Mouse (Mus musculus): ENCODE results near the gene Gm4707. TPM values are rescaled to one million over a fixed set of nuclear protein-coding genes. Genes with fewer than 3 reads are reported as not detected.

Gm4707 gene
- 2.9 TPM for polyA plus RNA-seq (2017; shearing (Covaris generic))

DNA sequence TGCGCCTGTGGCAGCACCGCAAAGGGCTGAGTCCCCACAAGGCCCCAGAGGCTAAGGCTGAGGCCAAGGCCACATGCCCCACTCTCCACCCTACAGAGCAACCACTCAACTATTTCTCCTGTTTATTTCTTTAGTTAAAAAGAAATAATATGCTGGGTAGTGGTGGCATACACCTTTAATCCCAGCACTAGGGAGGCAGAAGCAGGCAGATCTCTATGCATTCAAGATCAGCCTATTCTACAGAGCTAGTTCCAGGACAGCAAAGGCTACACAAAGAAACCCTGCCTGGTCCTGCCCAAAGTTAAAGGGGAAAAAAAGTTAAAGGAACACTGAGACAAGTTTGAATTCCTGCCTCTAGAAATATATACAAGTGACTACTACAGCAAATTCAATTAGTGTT, at the start of gene Gm4707:
TSS of gene Gm4707 (minus strand) at position 101 of the 400 bp plus-strand sequence.

DNA sequence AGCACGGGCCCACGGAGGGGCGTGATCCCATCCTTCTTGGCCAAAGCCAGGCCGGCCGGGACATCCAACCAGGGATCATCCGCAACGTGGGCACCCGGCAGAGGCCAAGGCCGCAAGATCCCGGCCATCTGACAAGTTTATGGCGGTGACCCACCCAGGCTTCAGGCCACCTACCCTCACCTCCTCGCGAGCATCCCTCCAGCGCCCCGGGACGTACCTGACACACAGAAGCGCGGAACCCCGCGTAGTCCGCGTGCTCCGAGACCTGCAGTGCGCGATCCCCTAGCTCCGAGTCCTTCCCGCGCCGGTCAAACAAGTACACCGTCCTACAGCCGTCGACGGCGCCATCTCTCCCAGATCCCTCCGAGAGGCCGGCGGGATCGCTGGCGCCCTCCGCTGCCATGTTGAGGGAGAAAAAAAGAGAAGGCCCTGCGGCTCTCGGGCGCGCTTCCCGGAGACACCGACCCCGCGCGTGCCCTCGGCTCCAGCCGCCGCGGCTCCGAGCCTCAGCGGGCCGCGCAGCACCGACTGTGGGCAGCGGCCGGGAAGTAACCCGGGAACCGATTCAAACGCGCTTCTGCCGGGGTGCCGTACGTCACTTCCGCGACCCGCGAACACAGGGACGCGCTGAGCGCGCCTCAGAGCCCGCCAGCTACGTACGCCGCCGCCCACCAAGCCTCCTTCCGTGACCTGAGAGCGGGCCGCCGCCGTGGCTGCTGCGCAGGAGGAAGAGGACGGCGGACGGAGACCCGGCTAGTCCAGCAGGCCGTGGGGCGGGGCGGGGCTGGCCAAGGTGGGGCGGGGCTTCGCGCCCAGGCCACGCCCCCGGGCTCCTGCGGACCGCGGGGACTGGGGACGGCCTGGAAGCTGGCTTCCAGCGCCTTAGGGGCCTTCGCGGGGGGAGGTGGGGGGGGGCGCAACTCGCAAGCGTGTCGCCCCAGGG, 15.3 kb upstream of the Gm4707 start, which contains the start of gene Smchd1:
TSS of gene Smchd1 (minus strand) at position 582 of the 943 bp plus-strand sequence.

Other genes with a start within 250 kb of the Gm4707 start
- not detected for gene Emilin2, start 147.9 kb downstream of the Gm4707 start, polyA plus RNA-seq (2017; shearing (Covaris generic))
- 91.4 TPM for gene Smchd1, start 15.4 kb upstream of the Gm4707 start, polyA plus RNA-seq (2017; shearing (Covaris generic))
- 12.2 TPM for gene Ndc80, start 66.9 kb upstream of the Gm4707 start, polyA plus RNA-seq (2017; shearing (Covaris generic))
- gene Spdya, start 92.1 kb upstream of the Gm4707 start, polyA plus RNA-seq (2017; shearing (Covaris generic)): 0.35 TPM
- 140 TPM for gene Wdr43, start 156.0 kb upstream of the Gm4707 start, polyA plus RNA-seq (2017; shearing (Covaris generic))
- gene Togaram2, start 213.3 kb upstream of the Gm4707 start, polyA plus RNA-seq (2017; shearing (Covaris generic)): not detected

Data from inflammation-experienced regulatory T-cells, adult 16 weeks (primary cell).